Mouse (Mus musculus): ENCODE data around the gene Has3.

GRCm38 (mm10) chr8:106872454-106873034 is 2.5 kb downstream of the Has3 start:
- TF ChIP-seq CTCF (IDR thresholded peaks at IDR 0.05; ENCODE audit: low read depth) = no peak
- no peak for TF ChIP-seq EP300 (IDR thresholded peaks at IDR 0.05; ENCODE audit: low read depth)
